Mouse (Mus musculus) heart, embryonic 16.5 days (tissue): ENCODE measurements at regions not wholly inside any gene's neighbourhood (a gene's known extent, or its start where the extent isn't known, plus 50 kb on each side); places are given as distances from the start of the nearest gene placed in this dataset.

ENCODE experiments used
- ATAC-seq: fragments of 200-750 bp; cut with Nextera tagmentation; replicated peaks from 2 replicates; pipeline ENCODE4 v1.8.0; 2017; ENCODE audit warnings: moderate number of reproducible peaks; ENCODE audit not compliant: insufficient read depth, low FRiP score; ENCODE audit errors: extremely low read depth
- H3K27ac ChIP-seq: fragments of 300-500 bp; sonication (generic); 2 replicates; pipeline ENCODE4 v1.5.1; 2014; ENCODE audit warnings: mild to moderate bottlenecking, low read length, control low read depth, moderate library complexity
- H3K27me3 ChIP-seq: fragments of 300-500 bp; sonication (generic); 2 replicates; pipeline ENCODE4 v1.6.1; 2014; ENCODE audit warnings: low read length, mixed read lengths; ENCODE audit not compliant: control insufficient read depth, insufficient read depth
- H3K36me3 ChIP-seq: fragments of 300-500 bp; sonication (generic); 2 replicates; pipeline ENCODE4 v1.6.1; 2014; ENCODE audit not compliant: control insufficient read depth, insufficient read depth
- H3K4me1 ChIP-seq: fragments of 300-500 bp; sonication (generic); 2 replicates; pipeline ENCODE4 v1.6.1; 2014; ENCODE audit warnings: low read length, mixed read lengths; ENCODE audit not compliant: control insufficient read depth, insufficient read depth
- H3K4me2 ChIP-seq: fragments of 300-500 bp; sonication (generic); 2 replicates; pipeline ENCODE4 v1.6.1; 2014; ENCODE audit warnings: low read depth, mild to moderate bottlenecking, control low read depth, low read length
- H3K4me3 ChIP-seq: fragments of 300-500 bp; sonication (generic); 2 replicates; pipeline ENCODE4 v1.5.1; 2014; ENCODE audit warnings: mild to moderate bottlenecking, control low read depth, low read length
- H3K9ac ChIP-seq: fragments of 300-500 bp; sonication (generic); 2 replicates; pipeline ENCODE4 v1.6.1; 2014; ENCODE audit warnings: low read length, control low read depth
- H3K9me3 ChIP-seq: fragments of 300-500 bp; sonication (generic); replicated peaks from 2 replicates; pipeline ENCODE4 v1.6.1; 2016; ENCODE audit warnings: low read length; ENCODE audit not compliant: control insufficient read depth
- WGBS: fragments of 180-500 bp; shearing (Covaris S2); extraction: QIAGEN DNeasy Blood & Tissue Kit; methylation state at CpG from one replicate; pipeline ENCODE4 v1.1.7; 2014; 5-methylcytosine and 5-hydroxymethylcytosine counted together

- H3K9ac ChIP-seq, result no peak overlapping the region
- no peaks in the 10 kb centered on the region for H3K27me3 ChIP-seq
- no peak overlapping the region for H3K4me2 ChIP-seq
- H3K27ac ChIP-seq, result no peak overlapping the region
- WGBS, result 79% methylated on average over 3 of the region's 3 CpGs
- 0 out of 2 replicates have a peak, but pooled peaks cover 3% of the 10 kb centered on the region for H3K9me3 ChIP-seq
- H3K36me3 ChIP-seq, result no peaks in the 10 kb centered on the region
- ATAC-seq, result no peak
- no peak overlapping the region for H3K4me3 ChIP-seq
- H3K4me1 ChIP-seq, result no peaks in the 10 kb centered on the region
These were observed 413.2 kb upstream of the Cd180 start for GRCm38 (mm10) chr13:102280198-102280597.

- Histone ChIP-seq H3K9me3 (no peaks in the 10 kb centered on the region), H3K36me3 (no peaks in the 10 kb centered on the region), H3K9ac (no peak overlapping the region), H3K27me3 (no peaks in the 10 kb centered on the region), H3K4me1 (no peaks in the 10 kb centered on the region), H3K4me3 (no peak overlapping the region), H3K4me2 (no peak overlapping the region), H3K27ac (no peak overlapping the region)
- WGBS, result 78% methylated on average over 2 of the region's 2 CpGs
- no peak for ATAC-seq
These were observed 398.9 kb upstream of the Cd180 start for GRCm38 (mm10) chr13:102294451-102294850.

GRCm38 (mm10) chr13:102295079-102295478, 398.3 kb upstream of the Cd180 start:
- Histone ChIP-seq H3K4me1 (no peaks in the 10 kb centered on the region), H3K4me3 (no peak overlapping the region), H3K27me3 (no peaks in the 10 kb centered on the region), H3K36me3 (no peaks in the 10 kb centered on the region), H3K9me3 (no peaks in the 10 kb centered on the region), H3K27ac (no peak overlapping the region), H3K4me2 (no peak overlapping the region), H3K9ac (no peak overlapping the region)
- no peak for ATAC-seq
- WGBS, result 76% methylated on average over 11 of the region's 11 CpGs

- Histone ChIP-seq H3K27ac (no peak overlapping the region), H3K4me2 (no peak overlapping the region), H3K27me3 (no peaks in the 10 kb centered on the region), H3K36me3 (no peaks in the 10 kb centered on the region), H3K4me1 (no peaks in the 10 kb centered on the region), H3K4me3 (no peak overlapping the region), H3K9me3 (no peaks in the 10 kb centered on the region), H3K9ac (no peak overlapping the region)
- 78% methylated on average over 2 of the region's 2 CpGs for WGBS
- no peak for ATAC-seq
These were observed 385.4 kb upstream of the Cd180 start for GRCm38 (mm10) chr13:102307983-102308382.

- Histone ChIP-seq H3K27me3 (no peaks in the 10 kb centered on the region), H3K36me3 (no peaks in the 10 kb centered on the region), H3K4me3 (no peak overlapping the region), H3K27ac (no peak overlapping the region), H3K4me1 (no peaks in the 10 kb centered on the region), H3K9ac (no peak overlapping the region), H3K4me2 (no peak overlapping the region), H3K9me3 (no peaks in the 10 kb centered on the region)
- no peak for ATAC-seq
- WGBS, result 38% methylated on average over 3 of the region's 3 CpGs
These were observed 381.3 kb upstream of the Cd180 start for GRCm38 (mm10) chr13:102312096-102312495.

- Histone ChIP-seq H3K4me1 (peaks cover 10% of the 10 kb centered on the region), H3K27ac (no peak overlapping the region)
- WGBS, result 89% methylated on average over 3 of the region's 3 CpGs
These were observed 377.3 kb upstream of the Cd180 start for GRCm38 (mm10) chr13:102315921-102316692.

GRCm38 (mm10) chr13:102318891-102319404, 374.4 kb upstream of the Cd180 start:
- 67% methylated on average over 4 of the region's 4 CpGs for WGBS

More at GRCm38 (mm10) chr13:102315921-102316692, 377.3 kb upstream of the Cd180 start:
- Histone ChIP-seq H3K27me3 (no peaks in the 10 kb centered on the region), H3K4me3 (no peak overlapping the region), H3K9ac (no peak overlapping the region), H3K36me3 (no peaks in the 10 kb centered on the region), H3K9me3 (no peaks in the 10 kb centered on the region), H3K4me2 (no peak overlapping the region)
- no peak for ATAC-seq

GRCm38 (mm10) chr13:102319453-102319852, 373.9 kb upstream of the Cd180 start:
- 33% methylated on average over 2 of the region's 2 CpGs for WGBS
- no peaks in the 10 kb centered on the region for H3K27me3 ChIP-seq
- H3K4me2 ChIP-seq, result no peak overlapping the region
- H3K9me3 ChIP-seq, result no peaks in the 10 kb centered on the region
- H3K9ac ChIP-seq, result no peak overlapping the region
- H3K27ac ChIP-seq, result peak overlapping the region; percentile 69
- peak; percentile 72; the same call in 1 of the 2 replicates for ATAC-seq
- peaks cover 17% of the 10 kb centered on the region for H3K4me1 ChIP-seq
- no peak overlapping the region for H3K4me3 ChIP-seq
- H3K36me3 ChIP-seq, result no peaks in the 10 kb centered on the region

More at GRCm38 (mm10) chr13:102318891-102319404, 374.4 kb upstream of the Cd180 start:
- H3K27ac ChIP-seq, result peak overlapping the region; percentile 69
- H3K9me3 ChIP-seq, result no peaks in the 10 kb centered on the region
- no peaks in the 10 kb centered on the region for H3K27me3 ChIP-seq
- H3K4me3 ChIP-seq, result no peak overlapping the region
- peaks cover 17% of the 10 kb centered on the region for H3K4me1 ChIP-seq
- H3K4me2 ChIP-seq, result no peak overlapping the region
- ATAC-seq, result no peak
- H3K9ac ChIP-seq, result no peak overlapping the region
- H3K36me3 ChIP-seq, result no peaks in the 10 kb centered on the region

GRCm38 (mm10) chr13:102323876-102324275, 369.5 kb upstream of the Cd180 start:
- Histone ChIP-seq H3K4me3 (no peak overlapping the region), H3K9me3 (no peaks in the 10 kb centered on the region), H3K9ac (no peak overlapping the region), H3K4me1 (peaks cover 30% of the 10 kb centered on the region), H3K27ac (no peak overlapping the region), H3K27me3 (no peaks in the 10 kb centered on the region), H3K4me2 (no peak overlapping the region), H3K36me3 (no peaks in the 10 kb centered on the region)
- no peak for ATAC-seq
- 87% methylated on average over 3 of the region's 3 CpGs for WGBS
